Mouse (Mus musculus) embryonic fibroblast, embryonic 13.5 days (primary cell): ENCODE results near the gene Hivep3.

Experiments
- CTCF ChIP-seq: IDR thresholded peaks from 2 replicates; pipeline ENCODE4 v1.5.1; 2011; ENCODE audit warnings: mild to moderate bottlenecking, control low read depth, low read length, moderate library complexity, borderline replicate concordance; ENCODE audit not compliant: insufficient read depth
- POLR2A ChIP-seq: IDR thresholded peaks from 2 replicates; pipeline ENCODE4 v1.6.1; 2011; ENCODE audit warnings: low read depth, mild to moderate bottlenecking, control low read depth, low read length, moderate library complexity

DNA sequence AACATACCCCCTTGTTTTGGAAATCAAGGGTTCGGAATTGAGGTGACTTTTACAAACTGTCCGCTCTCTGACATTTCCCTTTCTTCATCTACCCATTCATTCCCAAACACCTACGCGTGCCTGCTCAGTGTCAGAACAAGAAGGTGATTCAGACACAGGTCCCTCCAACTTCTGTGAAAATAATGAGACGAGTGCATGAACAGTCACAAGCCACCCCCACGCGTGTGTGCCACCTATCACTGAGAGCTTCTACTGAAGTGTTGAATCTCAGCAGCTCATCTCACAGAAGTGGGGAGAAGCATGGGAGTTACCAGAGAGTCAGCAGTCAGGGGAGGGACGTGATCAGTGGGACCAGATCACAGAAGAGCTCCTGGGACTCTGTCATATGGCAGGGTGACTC lies 343.7 kb downstream of the Hivep3 start:
- TF ChIP-seq CTCF (no peak), POLR2A (no peak)
